Mouse (Mus musculus) forebrain, embryonic 16.5 days (tissue): Measurements from ENCODE around the gene Ankrd13a. TPM values are rescaled to one million over a fixed set of nuclear protein-coding genes. Genes with fewer than 3 reads are reported as not detected.

Experiments used
- microRNA-seq: library from miRNA; unstranded; fragments of <30 nt; microRNA quantifications from one replicate; pipeline ENCODE4, GENCODE M21; 2017
- polyA plus RNA-seq: library from polyadenylated mRNA; unstranded; fragments of >200 nt; fragmentation: Nextera tagmentation; extraction: Ambion mirVana; gene quantifications from 2 replicates; pipeline ENCODE4 v1.2.1, GENCODE M21; 2015

The Ankrd13a gene
- polyA plus RNA-seq, 1 experiment from 2014 or later: 30.1 TPM

Small RNA genes lying within 50 kb of the gene (microRNA-seq; reads per million reads assigned to microRNA genes)
- gene Mir6240: 3.9 reads per million, percentile 16 among the genes with 10 or more reads in this experiment

Other genes starting within 250 kb of the Ankrd13a start
- 4.3 and 4.4 TPM in 2 replicates for gene Fam222a, start 206.7 kb upstream of the Ankrd13a start, polyA plus RNA-seq
- gene Trpv4, start 116.3 kb upstream of the Ankrd13a start, polyA plus RNA-seq: 0.75 and 1.2 TPM in 2 replicates
- gene Gltp, start 83.7 kb upstream of the Ankrd13a start, polyA plus RNA-seq: 30.8 and 32.9 TPM in 2 replicates
- 12.7 and 16.0 TPM in 2 replicates for gene Tchp, start 66.9 kb upstream of the Ankrd13a start, polyA plus RNA-seq
- gene Git2, start 840 bp downstream of the Ankrd13a start, polyA plus RNA-seq: 53.9 and 58.5 TPM in 2 replicates
- gene 1500011B03Rik, start 48.8 kb downstream of the Ankrd13a start, polyA plus RNA-seq: 220 and 250 TPM in 2 replicates
- not detected in 2 replicates for gene 4930519G04Rik, start 79.0 kb downstream of the Ankrd13a start, polyA plus RNA-seq
- gene Gm9936, start 84.0 kb downstream of the Ankrd13a start, polyA plus RNA-seq: 2.0 and 2.5 TPM in 2 replicates
- 2.8 and 3.5 TPM in 2 replicates for gene Oasl2, start 122.3 kb downstream of the Ankrd13a start, polyA plus RNA-seq
- gene Oasl1, start 148.6 kb downstream of the Ankrd13a start, polyA plus RNA-seq: 0.39 and 0.41 TPM in 2 replicates
- 84.1 and 106 TPM in 2 replicates for gene 2210016L21Rik, start 167.5 kb downstream of the Ankrd13a start, polyA plus RNA-seq
- gene Hnf1a, start 196.4 kb downstream of the Ankrd13a start, polyA plus RNA-seq: 0.06 TPM in 1 of 2 replicates, not detected in the other
- 16.5 and 16.6 TPM in 2 replicates for gene Sppl3, start 236.5 kb downstream of the Ankrd13a start, polyA plus RNA-seq